Mouse (Mus musculus): ENCODE measurements around the gene G0s2. TPM values are rescaled to one million over a fixed set of nuclear protein-coding genes. Genes with fewer than 3 reads are reported as not detected.

G0s2 gene
- polyA plus RNA-seq, 1 experiment from 2014 or later: 6.2 TPM

DNA sequence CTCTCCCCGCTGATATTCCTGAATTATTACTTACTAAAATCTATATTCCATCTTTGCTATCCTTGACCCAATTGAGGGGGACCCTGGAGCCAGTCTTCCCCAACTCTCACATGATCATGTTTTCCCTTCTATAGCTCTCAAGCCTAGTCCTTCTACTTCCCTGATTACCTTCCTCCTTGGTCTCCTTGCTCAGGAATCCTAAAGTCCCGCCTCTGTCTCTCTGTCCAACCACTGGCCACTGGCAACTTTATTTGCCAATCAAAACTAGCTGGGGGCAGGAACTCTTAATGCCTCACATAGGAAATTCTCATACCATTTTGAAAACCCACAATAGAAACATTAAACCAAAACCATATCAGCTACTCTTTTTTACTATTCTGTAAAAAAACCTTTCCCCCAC lies 8.3 kb upstream of the G0s2 start:
- Histone ChIP-seq H3K9me3 (ENCODE audit: control insufficient read depth, low read length) (no peaks in the 10 kb centered on the region), H3K27ac (replicated peaks; ENCODE audit: low read depth, low read length) (no peak overlapping the region)

DNA sequence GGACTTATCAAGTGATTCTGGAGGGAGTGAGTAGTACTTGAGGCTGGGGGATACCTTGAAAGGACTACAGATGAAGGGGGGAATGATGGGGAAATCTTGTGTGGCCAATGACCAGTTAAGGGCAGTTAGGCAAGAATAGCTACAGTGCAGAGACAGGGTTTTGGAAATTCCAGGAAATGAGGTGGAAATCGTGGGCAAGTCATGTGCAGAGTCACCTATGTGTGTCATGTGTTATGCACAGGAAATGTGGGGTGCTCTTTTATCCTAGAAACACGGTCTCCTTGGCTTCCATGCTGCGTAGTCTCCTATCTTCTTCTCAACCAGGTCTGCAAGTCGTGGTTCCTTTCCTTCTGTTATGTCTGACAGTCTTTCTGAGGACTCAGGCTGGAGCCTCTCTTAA lies 6.5 kb upstream of the G0s2 start:
- Histone ChIP-seq H3K27ac (replicated peaks; ENCODE audit: low read depth, low read length) (no peak overlapping the region), H3K9ac (ENCODE audit: low read length) (no peak overlapping the region)
- WGBS: 82% methylated on average over 4 of the region's 4 CpGs

More for the DNA sequence above, 8.3 kb upstream of the G0s2 start:
- Histone ChIP-seq H3K4me3 (ENCODE audit: low read depth, low read length) (no peak overlapping the region), H3K4me2 (ENCODE audit: low read depth, severe bottlenecking) (no peak overlapping the region), H3K4me1 (ENCODE audit: control insufficient read depth, insufficient read depth, low read length) (no peaks in the 10 kb centered on the region), H3K27me3 (ENCODE audit: control insufficient read depth, insufficient read depth, low read length) (no peaks in the 10 kb centered on the region), H3K9ac (ENCODE audit: low read length) (no peak overlapping the region), H3K36me3 (ENCODE audit: control insufficient read depth, insufficient read depth, low read length) (no peaks in the 10 kb centered on the region)
- 91% methylated on average over 2 of the region's 2 CpGs for WGBS
- DNase-seq (ENCODE audit: low spot score) (no peak), ATAC-seq (ENCODE audit: insufficient number of reproducible peaks, low FRiP score, low TSS enrichment, low read depth) (no peak)

DNA sequence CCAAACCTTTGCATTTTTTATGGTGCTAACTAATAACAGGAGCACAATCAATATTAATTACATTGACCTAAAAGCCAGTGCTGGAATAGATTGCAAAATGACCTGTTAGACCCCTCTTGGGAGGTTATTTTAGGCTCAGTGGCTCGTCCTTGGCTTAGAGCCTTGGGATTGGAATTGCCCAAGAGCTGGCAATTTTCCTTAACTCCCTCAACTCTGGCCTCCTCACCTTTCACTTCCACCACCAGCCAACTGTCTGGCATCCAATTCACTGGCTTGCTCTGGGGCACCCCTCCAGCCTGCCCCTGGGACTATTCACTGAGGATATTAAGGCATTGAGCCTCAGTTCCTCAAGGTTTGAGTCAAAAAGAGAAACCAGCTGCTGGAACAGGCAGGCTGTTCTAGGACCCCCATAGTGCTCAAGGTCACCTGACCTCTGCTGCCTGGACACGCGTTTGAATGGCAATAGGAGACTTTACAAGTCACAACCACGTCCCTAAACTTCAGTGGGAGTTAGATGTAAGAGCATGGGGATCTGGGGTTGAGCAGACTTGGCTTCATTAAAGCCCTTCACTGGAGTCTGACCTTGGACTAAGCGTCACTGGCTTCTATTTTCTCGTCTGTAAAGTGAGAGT lies 5.5 kb upstream of the G0s2 start:
- H3K36me3 ChIP-seq (ENCODE audit: control insufficient read depth, insufficient read depth, low read length): no peaks in the 10 kb centered on the region
- H3K4me2 ChIP-seq (ENCODE audit: low read depth, severe bottlenecking): no peak overlapping the region
- H3K27me3 ChIP-seq (ENCODE audit: control insufficient read depth, insufficient read depth, low read length): no peaks in the 10 kb centered on the region
- no peaks in the 10 kb centered on the region for H3K9me3 ChIP-seq (ENCODE audit: control insufficient read depth, low read length)
- H3K9ac ChIP-seq (ENCODE audit: low read length): no peak overlapping the region
- no peak overlapping the region for H3K4me3 ChIP-seq (ENCODE audit: low read depth, low read length)
- ATAC-seq (ENCODE audit: insufficient number of reproducible peaks, low FRiP score, low TSS enrichment, low read depth) (no peak), DNase-seq (ENCODE audit: low spot score) (no peak)
- no peak overlapping the region for H3K27ac ChIP-seq (replicated peaks; ENCODE audit: low read depth, low read length)
- no peaks in the 10 kb centered on the region for H3K4me1 ChIP-seq (ENCODE audit: control insufficient read depth, insufficient read depth, low read length)
- 44% methylated on average over 6 of the region's 6 CpGs for WGBS

More for the DNA sequence above, 6.5 kb upstream of the G0s2 start:
- Histone ChIP-seq H3K4me1 (ENCODE audit: control insufficient read depth, insufficient read depth, low read length) (no peaks in the 10 kb centered on the region), H3K4me3 (ENCODE audit: low read depth, low read length) (no peak overlapping the region), H3K36me3 (ENCODE audit: control insufficient read depth, insufficient read depth, low read length) (no peaks in the 10 kb centered on the region), H3K9me3 (ENCODE audit: control insufficient read depth, low read length) (no peaks in the 10 kb centered on the region), H3K27me3 (ENCODE audit: control insufficient read depth, insufficient read depth, low read length) (no peaks in the 10 kb centered on the region), H3K4me2 (ENCODE audit: low read depth, severe bottlenecking) (no peak overlapping the region)
- ATAC-seq (ENCODE audit: insufficient number of reproducible peaks, low FRiP score, low TSS enrichment, low read depth): no peak
- DNase-seq (ENCODE audit: low spot score): no peak

DNA sequence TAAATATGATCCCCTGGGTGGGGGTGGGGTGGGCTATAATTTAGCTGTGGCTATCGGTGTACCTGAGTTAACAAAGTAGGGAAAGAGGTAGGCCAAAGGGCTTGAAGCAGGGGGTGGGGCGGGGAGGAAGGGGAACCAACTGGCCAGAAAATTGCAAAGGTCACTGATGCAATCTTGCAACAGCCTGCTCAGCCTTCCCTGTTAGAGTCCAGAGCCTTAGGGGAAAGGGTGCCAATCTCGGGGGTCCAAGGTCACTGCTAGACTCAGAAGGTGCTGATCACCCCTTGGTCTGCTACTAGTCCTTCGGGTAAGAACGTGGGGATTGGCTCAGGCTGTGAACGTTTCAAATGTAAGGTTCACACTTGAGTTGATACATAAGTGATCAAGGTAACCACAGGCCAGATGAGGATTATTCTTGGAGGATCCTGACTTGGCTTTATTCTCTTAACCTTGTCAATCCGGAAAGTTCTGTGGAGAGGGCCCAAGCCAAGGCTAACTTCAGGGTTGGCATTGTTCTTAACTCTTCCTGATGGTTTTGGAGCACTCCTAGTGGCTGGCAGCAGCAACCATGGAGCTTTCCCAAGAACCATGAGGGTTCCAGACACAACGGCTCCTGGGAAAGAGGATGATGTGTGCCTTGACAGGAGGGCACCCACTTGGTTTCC lies 1.5 kb upstream of the G0s2 start:
- H3K9ac ChIP-seq (ENCODE audit: low read length): no peak overlapping the region
- H3K9me3 ChIP-seq (ENCODE audit: control insufficient read depth, low read length): no peaks in the 10 kb centered on the region
- H3K27ac ChIP-seq (replicated peaks; ENCODE audit: low read depth, low read length): no peak overlapping the region
- no peak for DNase-seq (ENCODE audit: low spot score)
- H3K4me2 ChIP-seq (ENCODE audit: low read depth, severe bottlenecking): no peak overlapping the region
- no peak for ATAC-seq (ENCODE audit: insufficient number of reproducible peaks, low FRiP score, low TSS enrichment, low read depth)
- H3K36me3 ChIP-seq (ENCODE audit: control insufficient read depth, insufficient read depth, low read length): no peaks in the 10 kb centered on the region
- H3K4me3 ChIP-seq (ENCODE audit: low read depth, low read length): no peak overlapping the region
- H3K27me3 ChIP-seq (ENCODE audit: control insufficient read depth, insufficient read depth, low read length): no peaks in the 10 kb centered on the region
- WGBS: 77% methylated on average over 8 of the region's 8 CpGs
- peaks cover 6% of the 10 kb centered on the region; the same call in 1 of the 2 replicates for H3K4me1 ChIP-seq (ENCODE audit: control insufficient read depth, insufficient read depth, low read length)

DNA sequence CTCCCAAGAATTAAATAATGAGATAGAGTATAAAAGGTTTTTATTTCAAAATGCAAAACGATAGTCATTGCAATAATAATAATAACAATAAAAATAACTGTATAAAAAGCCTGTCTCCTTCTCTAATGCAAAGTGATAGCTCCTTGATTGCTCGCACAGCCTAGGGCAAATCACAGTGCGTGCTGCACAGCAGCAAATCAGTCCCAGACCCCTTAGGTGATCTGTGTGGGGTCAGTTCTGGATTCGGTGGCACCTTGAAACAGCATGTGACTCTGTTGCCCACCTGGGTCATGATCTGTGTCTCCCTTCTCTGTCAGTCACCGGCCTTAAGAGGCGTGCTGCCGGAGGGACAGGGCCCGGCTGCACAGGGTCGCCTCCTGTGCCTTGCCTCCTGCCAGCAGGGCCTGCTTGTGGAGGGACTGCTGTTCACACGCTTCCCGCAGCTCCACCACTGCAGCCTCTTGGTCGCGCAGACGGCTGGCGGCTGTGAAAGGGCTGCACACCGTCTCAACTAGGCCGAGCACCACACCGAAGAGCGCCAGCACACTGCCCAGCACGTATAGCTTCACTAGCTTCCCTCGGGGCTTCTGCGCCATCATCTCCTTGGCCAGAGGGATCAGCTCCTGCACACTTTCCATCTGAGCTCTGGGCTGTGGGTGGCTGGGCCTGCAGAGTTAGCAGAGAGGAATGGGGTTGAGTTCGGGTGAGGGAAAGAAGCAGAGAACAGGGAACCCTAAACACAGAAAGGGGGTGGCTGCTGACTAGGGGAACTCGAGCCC lies 691 bp downstream of the G0s2 start:
- Histone ChIP-seq H3K36me3 (ENCODE audit: control insufficient read depth, insufficient read depth, low read length) (no peaks in the 10 kb centered on the region), H3K27ac (replicated peaks; ENCODE audit: low read depth, low read length) (no peak overlapping the region; the same call in 1 of the 2 replicates), H3K9me3 (ENCODE audit: control insufficient read depth, low read length) (no peaks in the 10 kb centered on the region), H3K4me3 (ENCODE audit: low read depth, low read length) (peak overlapping the region; percentile 33), H3K4me1 (ENCODE audit: control insufficient read depth, insufficient read depth, low read length) (peaks cover 6% of the 10 kb centered on the region; the same call in 1 of the 2 replicates), H3K4me2 (ENCODE audit: low read depth, severe bottlenecking) (peak overlapping the region; percentile 58), H3K9ac (ENCODE audit: low read length) (peak overlapping the region; percentile 64), H3K27me3 (ENCODE audit: control insufficient read depth, insufficient read depth, low read length) (no peaks in the 10 kb centered on the region)
- peak; percentile 50; the same call in 1 of the 2 replicates for ATAC-seq (ENCODE audit: insufficient number of reproducible peaks, low FRiP score, low TSS enrichment, low read depth)
- 6% methylated on average over 24 of the region's 24 CpGs for WGBS
- peak; percentile 66 for DNase-seq (ENCODE audit: low spot score)

DNA sequence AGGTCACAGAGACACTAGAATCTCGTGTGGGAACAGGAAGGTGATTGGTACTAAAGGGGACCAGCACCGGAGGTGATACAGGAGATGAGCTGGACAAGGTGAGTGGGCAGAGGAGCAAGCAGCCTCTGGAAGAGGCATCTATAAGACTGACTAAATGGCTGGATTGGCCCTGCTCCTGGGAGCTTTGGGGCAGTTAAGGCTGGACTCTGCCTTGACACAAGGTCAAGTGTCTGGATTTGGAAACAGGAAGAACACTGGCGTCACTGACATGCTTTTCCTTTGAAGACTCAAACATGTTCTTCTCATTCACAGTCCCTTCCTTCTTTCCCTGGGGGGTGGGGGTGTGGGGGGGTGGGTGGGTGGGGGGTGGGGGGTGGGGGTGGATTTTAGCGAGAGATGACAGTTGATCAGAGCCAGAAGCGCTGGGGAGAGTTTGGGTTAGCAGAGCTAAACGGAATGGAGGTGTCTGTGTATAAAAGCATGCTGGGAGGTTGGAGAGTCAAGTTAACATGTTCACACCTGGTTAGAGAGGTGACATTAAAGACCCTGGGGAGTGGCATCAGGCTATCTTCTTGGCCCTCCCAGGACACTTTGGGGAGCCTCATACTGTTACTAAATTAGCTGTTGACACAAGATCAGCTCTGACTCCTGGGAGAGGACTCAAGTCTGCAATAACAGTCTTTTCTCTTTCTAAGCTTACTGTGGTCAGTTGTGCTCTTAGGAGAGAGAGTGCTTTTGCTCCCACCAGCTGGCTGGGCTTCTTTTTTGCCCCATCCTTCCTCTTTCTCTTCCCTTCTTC lies 1.9 kb downstream of the G0s2 start:
- Histone ChIP-seq H3K27ac (replicated peaks; ENCODE audit: low read depth, low read length) (no peak overlapping the region), H3K27me3 (ENCODE audit: control insufficient read depth, insufficient read depth, low read length) (no peaks in the 10 kb centered on the region), H3K9ac (ENCODE audit: low read length) (no peak overlapping the region), H3K36me3 (ENCODE audit: control insufficient read depth, insufficient read depth, low read length) (no peaks in the 10 kb centered on the region), H3K4me3 (ENCODE audit: low read depth, low read length) (no peak overlapping the region), H3K4me1 (ENCODE audit: control insufficient read depth, insufficient read depth, low read length) (peaks cover 6% of the 10 kb centered on the region; the same call in 1 of the 2 replicates), H3K4me2 (ENCODE audit: low read depth, severe bottlenecking) (no peak overlapping the region), H3K9me3 (ENCODE audit: control insufficient read depth, low read length) (no peaks in the 10 kb centered on the region)
- ATAC-seq (ENCODE audit: insufficient number of reproducible peaks, low FRiP score, low TSS enrichment, low read depth) (no peak), DNase-seq (ENCODE audit: low spot score) (no peak)
- WGBS: 37% methylated on average over 6 of the region's 6 CpGs

DNA sequence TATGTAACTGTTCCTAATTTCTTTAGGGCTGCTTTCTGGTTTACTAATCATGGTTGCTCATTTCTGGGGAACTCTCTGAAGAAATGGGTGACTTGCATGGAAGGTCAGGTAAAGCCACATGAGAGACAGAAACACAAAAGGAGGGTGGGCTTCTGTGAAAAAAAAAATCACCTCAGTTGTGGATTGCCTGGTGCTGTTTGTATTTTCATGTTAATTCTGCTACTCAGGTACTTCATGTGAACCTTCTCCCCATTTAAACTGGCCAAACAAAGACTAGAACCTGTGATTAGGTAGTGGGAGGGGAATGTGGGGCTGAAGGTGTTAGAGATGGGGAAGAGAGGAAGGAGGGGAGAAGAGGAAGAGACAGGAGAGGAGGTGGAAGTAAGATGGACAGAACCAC lies 7.3 kb downstream of the G0s2 start:
- Histone ChIP-seq H3K9me3 (ENCODE audit: control insufficient read depth, low read length) (no peaks in the 10 kb centered on the region), H3K4me2 (ENCODE audit: low read depth, severe bottlenecking) (no peak overlapping the region), H3K36me3 (ENCODE audit: control insufficient read depth, insufficient read depth, low read length) (no peaks in the 10 kb centered on the region), H3K9ac (ENCODE audit: low read length) (no peak overlapping the region), H3K27me3 (ENCODE audit: control insufficient read depth, insufficient read depth, low read length) (no peaks in the 10 kb centered on the region), H3K4me3 (ENCODE audit: low read depth, low read length) (no peak overlapping the region), H3K4me1 (ENCODE audit: control insufficient read depth, insufficient read depth, low read length) (no peaks in the 10 kb centered on the region), H3K27ac (replicated peaks; ENCODE audit: low read depth, low read length) (no peak overlapping the region)
- no peak for ATAC-seq (ENCODE audit: insufficient number of reproducible peaks, low FRiP score, low TSS enrichment, low read depth)
- no peak for DNase-seq (ENCODE audit: low spot score)

Measured in limb, embryonic 11.5 days (tissue).